Mouse (Mus musculus): ENCODE results near the gene Cstf1. TPM values are rescaled to one million over a fixed set of nuclear protein-coding genes. Genes with fewer than 3 reads are reported as not detected.
A peak's percentile ranks its signal among the peaks of the same experiment; 100 is the strongest.

Cstf1 gene
- polyA plus RNA-seq, 1 experiment = 28.3 TPM

GRCm38 (mm10) chr2:172338206-172338942 lies 32.1 kb upstream of the Cstf1 start:
- Histone ChIP-seq H3K36me3 (ENCODE audit: control insufficient read depth, insufficient read depth) (no peaks in the 10 kb centered on the region), H3ac (ENCODE audit: control insufficient read depth, insufficient read length) (no peak overlapping the region), H3K4me3 (no peak overlapping the region), H3K79me2 (ENCODE audit: control insufficient read depth, insufficient read depth) (no peaks in the 10 kb centered on the region), H3K4me2 (ENCODE audit: low read depth) (no peak overlapping the region), H3K27me3 (ENCODE audit: control insufficient read depth, insufficient read depth, insufficient read length) (peaks cover 8% of the 10 kb centered on the region)
- TF ChIP-seq MAX (IDR thresholded peaks at IDR 0.05; ENCODE audit: low read depth) (no peak), USF1 (IDR thresholded peaks at IDR 0.05; ENCODE audit: low read depth) (no peak), POLR2A (IDR thresholded peaks at IDR 0.05; ENCODE audit: insufficient read length, low read depth) (no peak), POLR2AphosphoS2 (IDR thresholded peaks at IDR 0.05; ENCODE audit: insufficient read length, low read depth) (no peak), REST (IDR thresholded peaks at IDR 0.05; ENCODE audit: insufficient read depth, insufficient read length) (no peak), E2F4 (IDR thresholded peaks at IDR 0.05; ENCODE audit: insufficient read depth) (no peak), SRF (IDR thresholded peaks at IDR 0.05; ENCODE audit: control insufficient read depth, insufficient read length, low read depth) (no peak), TCF12 (IDR thresholded peaks at IDR 0.05; ENCODE audit: insufficient read depth, poor library complexity, severe bottlenecking) (no peak), MYOD1 (IDR thresholded peaks at IDR 0.05; ENCODE audit: control insufficient read depth in 1 of 3, insufficient read length in 2 of 3, low read depth in 2 of 3) (no peak), TCF3 (IDR thresholded peaks at IDR 0.05; ENCODE audit: insufficient read length, low read depth) (no peak), MYOG (IDR thresholded peaks at IDR 0.05; ENCODE audit: control insufficient read depth in 1 of 3, insufficient read depth in 1 of 3, insufficient read length in 2 of 3, low read depth in 2 of 3) (no peak), CEBPB (IDR thresholded peaks at IDR 0.05; ENCODE audit: insufficient read depth, poor library complexity, severe bottlenecking) (no peak)

- Histone ChIP-seq H3K4me2 (ENCODE audit: low read depth) (no peak overlapping the region), H3K27me3 (ENCODE audit: control insufficient read depth, insufficient read depth, insufficient read length) (peaks cover 8% of the 10 kb centered on the region), H3K4me3 (no peak overlapping the region), H3K79me2 (ENCODE audit: control insufficient read depth, insufficient read depth) (no peaks in the 10 kb centered on the region), H3K36me3 (ENCODE audit: control insufficient read depth, insufficient read depth) (no peaks in the 10 kb centered on the region), H3ac (ENCODE audit: control insufficient read depth, insufficient read length) (no peak overlapping the region)
- TF ChIP-seq MYOG (IDR thresholded peaks at IDR 0.05; ENCODE audit: control insufficient read depth in 1 of 3, insufficient read depth in 1 of 3, insufficient read length in 2 of 3, low read depth in 2 of 3) (no peak), TCF12 (IDR thresholded peaks at IDR 0.05; ENCODE audit: insufficient read depth, poor library complexity, severe bottlenecking) (no peak), CEBPB (IDR thresholded peaks at IDR 0.05; ENCODE audit: insufficient read depth, poor library complexity, severe bottlenecking) (no peak)
These were observed 29.5 kb upstream of the Cstf1 start for GRCm38 (mm10) chr2:172340936-172341335.

GRCm38 (mm10) chr2:172341606-172342005 lies 28.9 kb upstream of the Cstf1 start:
- Histone ChIP-seq H3K79me2 (ENCODE audit: control insufficient read depth, insufficient read depth) (no peaks in the 10 kb centered on the region), H3K36me3 (ENCODE audit: control insufficient read depth, insufficient read depth) (no peaks in the 10 kb centered on the region), H3K27me3 (ENCODE audit: control insufficient read depth, insufficient read depth, insufficient read length) (peaks cover 8% of the 10 kb centered on the region), H3ac (ENCODE audit: control insufficient read depth, insufficient read length) (no peak overlapping the region), H3K4me2 (ENCODE audit: low read depth) (no peak overlapping the region), H3K4me3 (no peak overlapping the region)
- TF ChIP-seq MYOD1 (IDR thresholded peaks at IDR 0.05; ENCODE audit: control insufficient read depth in 1 of 3, insufficient read length in 2 of 3, low read depth in 2 of 3) = no peak
- no peak for TF ChIP-seq REST (IDR thresholded peaks at IDR 0.05; ENCODE audit: insufficient read depth, insufficient read length)
- no peak for TF ChIP-seq E2F4 (IDR thresholded peaks at IDR 0.05; ENCODE audit: insufficient read depth)

- TF ChIP-seq SRF (IDR thresholded peaks at IDR 0.05; ENCODE audit: control insufficient read depth, insufficient read length, low read depth) = no peak
- TF ChIP-seq MYOD1 (IDR thresholded peaks at IDR 0.05; ENCODE audit: control insufficient read depth in 1 of 3, insufficient read length in 2 of 3, low read depth in 2 of 3) = no peak
- TF ChIP-seq MAX (IDR thresholded peaks at IDR 0.05; ENCODE audit: low read depth) = no peak
- H3K36me3 ChIP-seq (ENCODE audit: control insufficient read depth, insufficient read depth) = no peaks in the 10 kb centered on the region
- H3K27me3 ChIP-seq (ENCODE audit: control insufficient read depth, insufficient read depth, insufficient read length) = peaks cover 8% of the 10 kb centered on the region
- H3K4me3 ChIP-seq = no peak overlapping the region
- no peak overlapping the region for H3ac ChIP-seq (ENCODE audit: control insufficient read depth, insufficient read length)
- H3K4me2 ChIP-seq (ENCODE audit: low read depth) = no peak overlapping the region
- H3K79me2 ChIP-seq (ENCODE audit: control insufficient read depth, insufficient read depth) = no peaks in the 10 kb centered on the region
These were observed 26.7 kb upstream of the Cstf1 start for GRCm38 (mm10) chr2:172343751-172344150.

GRCm38 (mm10) chr2:172344669-172345068 lies 25.8 kb upstream of the Cstf1 start:
- H3K4me2 ChIP-seq (ENCODE audit: low read depth) = peak overlapping the region; percentile 63
- H3ac ChIP-seq (ENCODE audit: control insufficient read depth, insufficient read length) = no peak overlapping the region
- H3K79me2 ChIP-seq (ENCODE audit: control insufficient read depth, insufficient read depth) = no peaks in the 10 kb centered on the region
- no peak for TF ChIP-seq POLR2AphosphoS2 (IDR thresholded peaks at IDR 0.05; ENCODE audit: insufficient read length, low read depth)
- no peak for TF ChIP-seq USF1 (IDR thresholded peaks at IDR 0.05; ENCODE audit: low read depth)
- TF ChIP-seq MAX (IDR thresholded peaks at IDR 0.05; ENCODE audit: low read depth) = no peak
- TF ChIP-seq TCF12 (IDR thresholded peaks at IDR 0.05; ENCODE audit: insufficient read depth, poor library complexity, severe bottlenecking) = no peak
- no peak for TF ChIP-seq MYOD1 (IDR thresholded peaks at IDR 0.05; ENCODE audit: control insufficient read depth in 1 of 3, insufficient read length in 2 of 3, low read depth in 2 of 3)
- TF ChIP-seq E2F4 (IDR thresholded peaks at IDR 0.05; ENCODE audit: insufficient read depth) = no peak
- H3K27me3 ChIP-seq (ENCODE audit: control insufficient read depth, insufficient read depth, insufficient read length) = peaks cover 8% of the 10 kb centered on the region
- no peaks in the 10 kb centered on the region for H3K36me3 ChIP-seq (ENCODE audit: control insufficient read depth, insufficient read depth)
- no peak overlapping the region for H3K4me3 ChIP-seq
